12 mouse cellular contexts compared by ENCODE assay signal in the genomic region with DNA sequence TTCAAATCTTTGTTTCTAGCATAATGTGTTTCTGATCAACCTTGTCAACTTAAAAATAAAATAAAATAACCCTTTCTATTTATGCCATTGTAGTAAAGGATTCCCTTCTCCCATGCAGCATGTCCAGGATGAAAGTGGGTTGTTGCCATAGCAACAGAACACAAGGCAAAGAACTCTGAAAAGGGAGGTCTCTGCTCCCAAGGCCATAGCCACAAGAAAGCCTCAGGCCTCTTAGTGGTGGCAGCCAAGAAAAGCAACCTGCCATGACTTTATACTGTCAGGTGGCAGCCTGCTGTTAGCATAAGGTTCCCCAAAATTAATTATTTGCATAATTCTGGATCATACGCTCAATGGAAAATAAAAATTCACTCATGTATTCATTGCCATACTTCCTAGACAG.
DNase-seq lines count a peak whose midpoint lies in the region; ATAC-seq lines count a peak whose summit lies in the region.
"Had no signal": no experiment of that assay in that cellular context is flagged by ENCODE, and none has a peak within 500 bp of the region (broad histone marks: within the 10 kb centered on the region; RNA-seq: fewer than 3 reads in every experiment).

No protein-coding gene starts in this region.

- ATAC-seq in hindbrain, embryonic 11.5 days (ENCODE audit: low FRiP score), result no peak
- no peak for ATAC-seq in hindbrain, embryonic 12.5 days (ENCODE audit: low FRiP score)
- ATAC-seq in midbrain, embryonic 14.5 days (ENCODE audit: low FRiP score, low TSS enrichment), result peak; percentile 71; the same call in 1 of the 2 replicates
- ATAC-seq: intestine, embryonic 16.5 days had no signal

- 80% methylated on average over 1 of the region's 1 CpGs for WGBS in hindbrain, embryonic 11.5 days
- WGBS in hindbrain, embryonic 12.5 days, result 75% methylated on average over 1 of the region's 1 CpGs
- 64% methylated on average over 1 of the region's 1 CpGs for WGBS in midbrain, embryonic 14.5 days

- H3K4me3 ChIP-seq in hindbrain, embryonic 11.5 days (ENCODE audit: low read depth, low read length), result no peak overlapping the region
- H3K4me3 ChIP-seq in hindbrain, embryonic 12.5 days, result no peak overlapping the region
- no peak overlapping the region for H3K4me3 ChIP-seq in midbrain, embryonic 14.5 days (replicated peaks; ENCODE audit: low read depth, low read length)
- H3K4me3 ChIP-seq: embryonic facial prominence, embryonic 13.5 days; limb, embryonic 13.5 days; lung, embryonic 15.5 days had no signal

- intact Hi-C loops in heart, postnatal 14 days (cut with DNase I), result loop anchor here (5.0 to 10.0 kb wide), 3 partner anchors 206 to 266 kb away; no protein-coding TSS in a partner anchor

- H3K36me3 ChIP-seq in hindbrain, embryonic 11.5 days (ENCODE audit: control insufficient read depth, insufficient read depth, low read length), result no peaks in the 10 kb centered on the region
- no peaks in the 10 kb centered on the region for H3K36me3 ChIP-seq in hindbrain, embryonic 12.5 days
- H3K36me3 ChIP-seq in midbrain, embryonic 14.5 days (ENCODE audit: control insufficient read depth, insufficient read depth, low read length), result no peaks in the 10 kb centered on the region
- H3K36me3 ChIP-seq: embryonic facial prominence, embryonic 13.5 days; limb, embryonic 13.5 days; lung, embryonic 15.5 days had no signal

- H3K27me3 ChIP-seq in hindbrain, embryonic 11.5 days (ENCODE audit: control insufficient read depth, insufficient read depth, low read length), result no peaks in the 10 kb centered on the region
- no peaks in the 10 kb centered on the region for H3K27me3 ChIP-seq in hindbrain, embryonic 12.5 days
- no peaks in the 10 kb centered on the region for H3K27me3 ChIP-seq in midbrain, embryonic 14.5 days (ENCODE audit: control insufficient read depth, insufficient read depth, low read length)
- H3K27me3 ChIP-seq: embryonic facial prominence, embryonic 13.5 days; limb, embryonic 13.5 days; lung, embryonic 15.5 days had no signal

- H3K9ac ChIP-seq in hindbrain, embryonic 11.5 days (ENCODE audit: low read depth, low read length), result no peak overlapping the region
- H3K9ac ChIP-seq in hindbrain, embryonic 12.5 days, result no peak overlapping the region
- no peak overlapping the region for H3K9ac ChIP-seq in midbrain, embryonic 14.5 days (replicated peaks; ENCODE audit: low read length)
- H3K9ac ChIP-seq: embryonic facial prominence, embryonic 13.5 days; limb, embryonic 13.5 days; lung, embryonic 15.5 days had no signal

- no peak overlapping the region for H3K27ac ChIP-seq in hindbrain, embryonic 11.5 days (ENCODE audit: low read depth, low read length)
- H3K27ac ChIP-seq in hindbrain, embryonic 12.5 days, result no peak overlapping the region
- H3K27ac ChIP-seq in midbrain, embryonic 14.5 days (replicated peaks; ENCODE audit: low read depth, low read length), result peak overlapping the region; percentile 66; the same call in 1 of the 2 replicates
- H3K27ac ChIP-seq: embryonic facial prominence, embryonic 13.5 days; limb, embryonic 13.5 days; lung, embryonic 15.5 days had no signal

- H3K9me3 ChIP-seq in hindbrain, embryonic 11.5 days (ENCODE audit: control insufficient read depth, low read length), result no peaks in the 10 kb centered on the region
- no peaks in the 10 kb centered on the region for H3K9me3 ChIP-seq in hindbrain, embryonic 12.5 days (replicated peaks)
- H3K9me3 ChIP-seq in midbrain, embryonic 14.5 days (ENCODE audit: control insufficient read depth, low read length), result 0 out of 2 replicates have a peak, but pooled peaks cover 3% of the 10 kb centered on the region
- H3K9me3 ChIP-seq: embryonic facial prominence, embryonic 13.5 days; limb, embryonic 13.5 days; lung, embryonic 15.5 days had no signal

- no peaks in the 10 kb centered on the region for H3K4me1 ChIP-seq in hindbrain, embryonic 11.5 days (replicated peaks; ENCODE audit: control insufficient read depth, insufficient read depth, low read length)
- peaks cover 20% of the 10 kb centered on the region for H3K4me1 ChIP-seq in hindbrain, embryonic 12.5 days
- peaks cover 47% of the 10 kb centered on the region for H3K4me1 ChIP-seq in midbrain, embryonic 14.5 days (ENCODE audit: control insufficient read depth, insufficient read depth, low read length)

- DNase-seq in hindbrain, embryonic 11.5 days (ENCODE audit: low spot score), result peak; percentile 37
- peak; percentile 38 for DNase-seq in ZHBTc4 (ENCODE audit: low read depth, low spot score)
- DNase-seq in embryo, embryonic 11 days, result peak; percentile 61
- DNase-seq in midbrain, embryonic 14.5 days, result peak; percentile 89
- DNase-seq in frontal cortex, adult 2 months (ENCODE audit: extremely low spot score in 1 of 2, low spot score in 1 of 2), result no peak
- DNase-seq in heart, postnatal 14 days, result no peak
- DNase-seq: thymus, postnatal 25 days had no signal

- H3K4me2 ChIP-seq in hindbrain, embryonic 11.5 days (replicated peaks; ENCODE audit: low read depth, low read length), result no peak overlapping the region
- no peak overlapping the region for H3K4me2 ChIP-seq in hindbrain, embryonic 12.5 days (replicated peaks)
- no peak overlapping the region for H3K4me2 ChIP-seq in midbrain, embryonic 14.5 days (ENCODE audit: low read length)
- H3K4me2 ChIP-seq: embryonic facial prominence, embryonic 13.5 days; limb, embryonic 13.5 days; lung, embryonic 15.5 days had no signal

Comparison
In these comparisons a context has a peak if more than half of its experiments do, and no peak if none do; other contexts are left out.
1. DNase-seq: peak in hindbrain, embryonic 11.5 days (single experiment), ZHBTc4 (single experiment), embryo, embryonic 11 days (single experiment) and midbrain, embryonic 14.5 days (single experiment); none in frontal cortex, adult 2 months (0 of 2) and heart, postnatal 14 days (0 of 2).